Mouse (Mus musculus) embryonic fibroblast, embryonic 13.5 days (primary cell): ENCODE measurements around the gene Foxa3.

Experiments
- CTCF ChIP-seq: IDR thresholded peaks from 2 replicates; pipeline ENCODE4 v1.5.1; 2011; ENCODE audit warnings: mild to moderate bottlenecking, control low read depth, low read length, moderate library complexity, borderline replicate concordance; ENCODE audit not compliant: insufficient read depth
- POLR2A ChIP-seq: IDR thresholded peaks from 2 replicates; pipeline ENCODE4 v1.6.1; 2011; ENCODE audit warnings: low read depth, mild to moderate bottlenecking, control low read depth, low read length, moderate library complexity

DNA sequence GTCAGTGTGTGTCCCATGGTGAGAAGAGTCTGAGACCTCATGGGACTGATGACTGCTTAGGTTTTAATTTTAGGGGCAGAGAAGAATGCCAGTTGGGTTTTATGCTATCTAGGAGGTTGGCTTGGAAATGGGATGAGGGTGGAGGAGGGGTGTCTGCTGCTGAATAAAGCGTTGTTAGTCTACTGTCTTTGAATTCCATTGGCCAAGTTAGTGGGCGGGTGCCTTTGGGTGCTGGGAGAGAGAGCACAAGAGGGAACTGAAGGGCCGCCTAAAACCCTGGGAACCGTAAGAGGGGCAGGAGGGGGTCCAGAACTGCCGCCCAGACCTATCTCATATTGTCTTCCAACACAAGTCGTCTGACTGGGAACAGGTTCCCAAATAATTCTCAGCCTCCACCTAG, 34.6 kb downstream of the Foxa3 start:
- no peak for TF ChIP-seq POLR2A
- TF ChIP-seq CTCF, result no peak
